Mouse (Mus musculus): Measurements from ENCODE around the gene Rsl1. TPM values are rescaled to one million over a fixed set of nuclear protein-coding genes. Genes with fewer than 3 reads are reported as not detected.
A peak's percentile ranks its signal among the peaks of the same experiment; 100 is the strongest.

Gene Rsl1
- polyA plus RNA-seq, 2 experiments: 1.1 to 1.5 TPM

DNA sequence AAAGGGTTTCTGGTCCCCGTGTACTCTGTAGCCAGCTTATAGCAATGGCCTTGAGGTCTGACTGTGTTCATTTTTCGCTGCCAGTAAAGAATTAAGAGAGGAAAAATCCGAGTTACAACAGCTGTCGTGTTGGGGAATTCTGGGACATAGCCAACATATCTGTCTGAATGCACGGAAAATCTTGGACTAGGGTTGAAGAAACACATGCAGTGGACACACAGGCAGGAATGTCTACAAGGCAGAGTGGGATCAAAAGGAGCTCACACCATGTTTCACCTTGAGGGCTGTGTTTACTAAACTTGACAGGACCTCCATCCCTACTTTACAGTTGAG, 707 bp downstream of the Rsl1 start:
- no peak for ATAC-seq (ENCODE audit: insufficient read depth)
- no peak overlapping the region for H3K27ac ChIP-seq
- WGBS (ENCODE audit: insufficient replicate concordance): 21% methylated on average over 5 of the region's 5 CpGs
- H3K9me3 ChIP-seq (ENCODE audit: control insufficient read depth, low read length): no peaks in the 10 kb centered on the region
- peaks cover 0 to 4% of the 10 kb centered on the region in 2 experiments; a peak in 1 of 4 replicates for H3K4me1 ChIP-seq (replicated peaks; ENCODE audit: control insufficient read depth in 2 of 2, insufficient read depth in 2 of 2, low read length in 1 of 2)
- peak overlapping the region; percentile 51 for H3K4me2 ChIP-seq (ENCODE audit: low read depth)
- no peak for DNase-seq (ENCODE audit: low read depth in 3 of 3, low spot score in 3 of 3)
- no peak for TF ChIP-seq CTCF (IDR thresholded peaks at IDR 0.05; ENCODE audit: low read depth)
- H3K36me3 ChIP-seq (replicated peaks; ENCODE audit: control insufficient read depth, insufficient read depth, low read depth): no peaks in the 10 kb centered on the region
- H3K27me3 ChIP-seq (ENCODE audit: control insufficient read depth, insufficient read depth, low read length): no peaks in the 10 kb centered on the region
- peak overlapping the region; percentile 6; the same call in 1 of the 2 replicates for H3K9ac ChIP-seq (replicated peaks)
- H3K4me3 ChIP-seq (ENCODE audit: insufficient read depth in 1 of 2, low read depth in 2 of 2, low read length in 2 of 2): peak overlapping the region; percentile 50 to 73; a peak in 3 of 4 replicates

DNA sequence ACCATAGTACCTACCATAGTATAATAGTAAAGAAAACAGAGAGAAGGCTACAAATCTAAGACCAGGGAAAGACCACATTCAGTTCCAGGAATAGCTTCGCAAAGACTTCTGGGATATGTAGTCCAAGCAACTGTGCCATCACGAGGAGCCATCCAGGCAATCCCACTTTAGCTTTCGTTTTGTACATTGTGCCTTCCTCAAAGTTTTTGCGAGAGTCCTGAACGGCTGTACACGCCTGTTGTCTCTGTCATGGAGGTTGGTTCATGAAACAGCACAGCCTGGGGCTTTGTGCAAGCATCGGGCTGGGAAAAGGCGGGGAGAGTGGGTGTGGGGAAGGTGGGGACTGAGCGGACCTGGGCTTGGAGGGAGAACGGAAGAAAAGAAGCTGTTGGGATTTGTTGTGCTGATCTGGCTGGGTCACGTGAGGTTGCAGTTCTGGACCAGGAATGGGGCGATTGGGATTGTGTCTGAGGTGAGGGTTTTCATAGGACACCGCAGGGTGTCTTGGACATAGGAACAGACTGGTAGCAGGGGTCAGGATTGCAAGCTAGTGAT, 21.4 kb downstream of the Rsl1 start, which contains the start of gene Zfp455:
Gene Zfp455 (plus strand): TSS at position 167 of the 555 bp plus-strand sequence.
- no peak for TF ChIP-seq CTCF (IDR thresholded peaks at IDR 0.05; ENCODE audit: low read depth)
- TF ChIP-seq EP300 (IDR thresholded peaks at IDR 0.05; ENCODE audit: low read depth): no peak

DNA sequence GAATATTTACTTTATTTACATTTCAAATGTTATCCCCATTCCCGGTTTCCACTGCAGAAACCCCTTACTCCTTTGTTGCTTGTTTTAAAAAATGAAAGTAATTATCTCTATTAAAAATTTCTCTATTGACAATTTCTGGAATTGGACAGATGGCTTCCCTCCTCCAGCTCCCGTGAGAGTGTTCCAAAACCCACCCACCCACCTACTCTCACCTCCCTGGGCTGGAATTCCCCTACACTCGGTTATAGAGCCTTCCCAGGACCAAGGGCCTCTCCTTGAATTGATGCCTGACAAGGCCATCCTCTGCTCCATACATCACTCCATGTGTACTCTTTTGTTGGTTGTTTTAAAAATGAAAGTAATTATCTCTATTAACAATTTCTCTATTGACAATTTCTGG, 28.7 kb downstream of the Rsl1 start:
- DNase-seq (ENCODE audit: low read depth in 3 of 3, low spot score in 3 of 3) (no peak), ATAC-seq (ENCODE audit: insufficient read depth) (no peak)
- Histone ChIP-seq H3K27me3 (ENCODE audit: control insufficient read depth, insufficient read depth, low read length) (no peaks in the 10 kb centered on the region), H3K4me1 (replicated peaks; ENCODE audit: control insufficient read depth in 2 of 2, insufficient read depth in 2 of 2, low read length in 1 of 2) (no peaks in the 10 kb centered on the region), H3K4me2 (ENCODE audit: low read depth) (no peak overlapping the region), H3K27ac (no peak overlapping the region), H3K4me3 (ENCODE audit: insufficient read depth in 1 of 2, low read depth in 2 of 2, low read length in 2 of 2) (no peak overlapping the region), H3K36me3 (replicated peaks; ENCODE audit: control insufficient read depth, insufficient read depth, low read depth) (no peaks in the 10 kb centered on the region), H3K9ac (replicated peaks) (no peak overlapping the region), H3K9me3 (ENCODE audit: control insufficient read depth, low read length) (no peaks in the 10 kb centered on the region)
- WGBS (ENCODE audit: insufficient replicate concordance): 44% methylated on average over 3 of the region's 3 CpGs
- no peak for TF ChIP-seq CTCF (IDR thresholded peaks at IDR 0.05; ENCODE audit: low read depth)
- TF ChIP-seq EP300 (IDR thresholded peaks at IDR 0.05; ENCODE audit: low read depth): no peak

More for the DNA sequence above, 21.4 kb downstream of the Rsl1 start, which contains the start of gene Zfp455:
- H3K4me2 ChIP-seq (ENCODE audit: low read depth): peak within 1 kb of the TSS; percentile 64
- peak within 1 kb of the TSS; percentile 60 for H3K9ac ChIP-seq (replicated peaks)
- 3% methylated on average over 13 of the region's 13 CpGs for WGBS (ENCODE audit: insufficient replicate concordance)
- H3K4me1 ChIP-seq (replicated peaks; ENCODE audit: control insufficient read depth in 2 of 2, insufficient read depth in 2 of 2, low read length in 1 of 2): 0 out of 4 replicates have a peak, but pooled peaks cover 0 to 2% of the 10 kb centered on the region in 2 experiments
- DNase-seq (ENCODE audit: low read depth in 3 of 3, low spot score in 3 of 3) (peak; percentile 33 to 52 (median 35)), ATAC-seq (ENCODE audit: insufficient read depth) (peak; percentile 74)
- no peaks in the 10 kb centered on the region for H3K27me3 ChIP-seq (ENCODE audit: control insufficient read depth, insufficient read depth, low read length)
- H3K4me3 ChIP-seq (ENCODE audit: insufficient read depth in 1 of 2, low read depth in 2 of 2, low read length in 2 of 2): peak within 1 kb of the TSS; percentile 65 to 94
- H3K9me3 ChIP-seq (ENCODE audit: control insufficient read depth, low read length): no peaks in the 10 kb centered on the region
- H3K27ac ChIP-seq: no peak within 1 kb of the TSS
- H3K36me3 ChIP-seq (replicated peaks; ENCODE audit: control insufficient read depth, insufficient read depth, low read depth): no peaks in the 10 kb centered on the region

DNA sequence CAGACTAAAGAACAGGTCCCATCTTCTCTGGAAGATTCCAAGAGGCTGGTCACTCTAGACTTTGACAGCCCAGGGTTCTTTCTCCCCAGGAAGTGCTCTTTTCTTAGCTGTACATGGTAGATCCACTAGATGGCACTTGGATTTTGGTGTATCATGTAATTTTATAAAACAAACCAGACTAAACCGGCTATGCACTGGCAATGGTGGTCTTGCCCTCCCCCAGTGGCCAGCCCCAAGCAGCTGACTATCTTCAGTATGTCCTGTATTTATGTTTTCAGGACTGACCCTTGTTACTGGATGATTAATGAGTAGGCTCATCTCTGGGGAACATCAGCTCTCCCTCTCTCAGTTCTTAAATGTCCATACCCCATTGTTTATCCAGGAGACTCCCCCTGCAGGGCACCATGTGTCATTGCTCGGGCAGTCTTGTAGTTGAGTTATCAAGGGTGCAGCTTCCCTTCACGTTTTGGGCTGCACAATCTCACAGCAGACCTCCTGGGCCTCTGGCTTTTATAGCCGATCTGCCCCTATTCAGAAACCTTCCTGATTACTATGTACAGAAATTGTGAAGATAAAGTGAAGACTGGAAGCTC, 41.1 kb downstream of the Rsl1 start:
- ATAC-seq (ENCODE audit: insufficient read depth) (no peak), DNase-seq (ENCODE audit: low read depth in 3 of 3, low spot score in 3 of 3) (no peak)
- no peaks in the 10 kb centered on the region for H3K36me3 ChIP-seq (replicated peaks; ENCODE audit: control insufficient read depth, insufficient read depth, low read depth)
- H3K4me3 ChIP-seq (ENCODE audit: insufficient read depth in 1 of 2, low read depth in 2 of 2, low read length in 2 of 2): no peak overlapping the region
- H3K4me2 ChIP-seq (ENCODE audit: low read depth): no peak overlapping the region
- no peak overlapping the region for H3K27ac ChIP-seq
- H3K4me1 ChIP-seq (replicated peaks; ENCODE audit: control insufficient read depth in 2 of 2, insufficient read depth in 2 of 2, low read length in 1 of 2): no peaks in the 10 kb centered on the region
- TF ChIP-seq CTCF (IDR thresholded peaks at IDR 0.05; ENCODE audit: low read depth): peak; percentile 29
- no peak for TF ChIP-seq EP300 (IDR thresholded peaks at IDR 0.05; ENCODE audit: low read depth)
- H3K9ac ChIP-seq (replicated peaks): no peak overlapping the region
- 40% methylated on average over 4 of the region's 4 CpGs for WGBS (ENCODE audit: insufficient replicate concordance)
- H3K9me3 ChIP-seq (ENCODE audit: control insufficient read depth, low read length): no peaks in the 10 kb centered on the region
- no peaks in the 10 kb centered on the region for H3K27me3 ChIP-seq (ENCODE audit: control insufficient read depth, insufficient read depth, low read length)

Other genes with a start within 250 kb of the Rsl1 start
- gene Zfp712, start 112.0 kb upstream of the Rsl1 start, polyA plus RNA-seq (2012; rRNA removed): 0.22 and 0.28 TPM in 2 replicates
- 0.82 and 1.0 TPM in 2 replicates for gene Zfp712, start 112.0 kb upstream of the Rsl1 start, polyA plus RNA-seq (2014; fragmentation: Nextera tagmentation; extraction: Ambion mirVana)
- 0.39 and 0.63 TPM in 2 replicates for gene Zfp708, start 75.2 kb upstream of the Rsl1 start, polyA plus RNA-seq (2012; rRNA removed)
- gene Zfp708, start 75.2 kb upstream of the Rsl1 start, polyA plus RNA-seq (2014; fragmentation: Nextera tagmentation; extraction: Ambion mirVana): 0.96 and 1.3 TPM in 2 replicates
- gene Gm28557, start 64.6 kb upstream of the Rsl1 start, polyA plus RNA-seq (2012; rRNA removed): 1.8 and 3.1 TPM in 2 replicates
- 1.3 TPM in 2 replicates for gene Gm28557, start 64.6 kb upstream of the Rsl1 start, polyA plus RNA-seq (2014; fragmentation: Nextera tagmentation; extraction: Ambion mirVana)
- gene Rslcan18, start 56.9 kb upstream of the Rsl1 start, polyA plus RNA-seq (2012; rRNA removed): 0.13 and 0.20 TPM in 2 replicates
- gene Rslcan18, start 56.9 kb upstream of the Rsl1 start, polyA plus RNA-seq (2014; fragmentation: Nextera tagmentation; extraction: Ambion mirVana): 0.11 and 0.15 TPM in 2 replicates
- 0.14 and 0.33 TPM in 2 replicates for gene Zfp759, start 51.5 kb upstream of the Rsl1 start, polyA plus RNA-seq (2012; rRNA removed)
- 0.38 and 0.56 TPM in 2 replicates for gene Zfp759, start 51.5 kb upstream of the Rsl1 start, polyA plus RNA-seq (2014; fragmentation: Nextera tagmentation; extraction: Ambion mirVana)
- gene Zfp455, start 21.3 kb downstream of the Rsl1 start, polyA plus RNA-seq (2012; rRNA removed): 0.17 and 0.18 TPM in 2 replicates
- 0.27 TPM in 2 replicates for gene Zfp455, start 21.3 kb downstream of the Rsl1 start, polyA plus RNA-seq (2014; fragmentation: Nextera tagmentation; extraction: Ambion mirVana)
- 0.27 and 0.49 TPM in 2 replicates for gene Zfp458, start 105.3 kb downstream of the Rsl1 start, polyA plus RNA-seq (2012; rRNA removed)
- 0.28 and 0.34 TPM in 2 replicates for gene Zfp458, start 105.3 kb downstream of the Rsl1 start, polyA plus RNA-seq (2014; fragmentation: Nextera tagmentation; extraction: Ambion mirVana)
- gene Zfp457, start 133.3 kb downstream of the Rsl1 start, polyA plus RNA-seq (2012; rRNA removed): 0.42 and 0.44 TPM in 2 replicates
- gene Zfp457, start 133.3 kb downstream of the Rsl1 start, polyA plus RNA-seq (2014; fragmentation: Nextera tagmentation; extraction: Ambion mirVana): 0.24 TPM in 1 of 2 replicates, not detected in the other
- gene Zfp595, start 159.4 kb downstream of the Rsl1 start, polyA plus RNA-seq (2012; rRNA removed): 0.79 and 1.3 TPM in 2 replicates
- 1.1 TPM in 2 replicates for gene Zfp595, start 159.4 kb downstream of the Rsl1 start, polyA plus RNA-seq (2014; fragmentation: Nextera tagmentation; extraction: Ambion mirVana)
- not detected in 2 replicates for gene Gm28044, start 187.4 kb downstream of the Rsl1 start, polyA plus RNA-seq (2012; rRNA removed)
- not detected in 2 replicates for gene Gm28044, start 187.4 kb downstream of the Rsl1 start, polyA plus RNA-seq (2014; fragmentation: Nextera tagmentation; extraction: Ambion mirVana)
- 0.36 and 0.78 TPM in 2 replicates for gene Zfp953, start 187.4 kb downstream of the Rsl1 start, polyA plus RNA-seq (2012; rRNA removed)
- gene Zfp953, start 187.4 kb downstream of the Rsl1 start, polyA plus RNA-seq (2014; fragmentation: Nextera tagmentation; extraction: Ambion mirVana): 0.77 and 0.89 TPM in 2 replicates
- 0.10 TPM in 1 of 2 replicates, not detected in the other for gene Gm28041, start 202.6 kb downstream of the Rsl1 start, polyA plus RNA-seq (2012; rRNA removed)
- gene Gm28041, start 202.6 kb downstream of the Rsl1 start, polyA plus RNA-seq (2014; fragmentation: Nextera tagmentation; extraction: Ambion mirVana): 0.19 and 0.34 TPM in 2 replicates
- 0.19 and 0.22 TPM in 2 replicates for gene Zfp456, start 202.6 kb downstream of the Rsl1 start, polyA plus RNA-seq (2012; rRNA removed)
- 0.47 and 0.56 TPM in 2 replicates for gene Zfp456, start 202.6 kb downstream of the Rsl1 start, polyA plus RNA-seq (2014; fragmentation: Nextera tagmentation; extraction: Ambion mirVana)
- 0.58 and 1.6 TPM in 2 replicates for gene Zfp429, start 226.6 kb downstream of the Rsl1 start, polyA plus RNA-seq (2012; rRNA removed)
- gene Zfp429, start 226.6 kb downstream of the Rsl1 start, polyA plus RNA-seq (2014; fragmentation: Nextera tagmentation; extraction: Ambion mirVana): 1.5 and 1.7 TPM in 2 replicates
- 0.07 and 0.16 TPM in 2 replicates for gene Zfp459, start 248.2 kb downstream of the Rsl1 start, polyA plus RNA-seq (2012; rRNA removed)
- 0.17 and 0.42 TPM in 2 replicates for gene Zfp459, start 248.2 kb downstream of the Rsl1 start, polyA plus RNA-seq (2014; fragmentation: Nextera tagmentation; extraction: Ambion mirVana)